Mouse (Mus musculus) CH12.LX (cell line): ENCODE measurements around the gene Wars. TPM values are rescaled to one million over a fixed set of nuclear protein-coding genes. Genes with fewer than 3 reads are reported as not detected.
A peak's percentile ranks its signal among the peaks of the same experiment; 100 is the strongest.
"Not testable (repeated sequence)": the region's sequence is repeated elsewhere in the genome, so short reads cannot be mapped to it uniquely, and the experiment has no call there.

Experiments used
- DNase-seq: peaks from one replicate; pipeline ENCODE4 v3.0.0-alpha.2; 2013; ENCODE audit errors: extremely low read depth
- H3K27ac ChIP-seq: 2 replicates; pipeline ENCODE4 v1.5.1; 2012; ENCODE audit warnings: low read depth, mild to moderate bottlenecking, control low read depth, moderate library complexity; ENCODE audit not compliant: insufficient read depth
- H3K27me3 ChIP-seq: replicated peaks from 2 replicates; pipeline ENCODE3; 2012; ENCODE audit warnings: inconsistent platforms
- H3K36me3 ChIP-seq, 2 experiments: replicated peaks in 1 of 2; 2 replicates each; pipeline versions ENCODE3 to v1.6.1; 2012; ENCODE audit warnings: inconsistent platforms in 1 of 2, low read length in 1 of 2, mild to moderate bottlenecking in 1 of 2, mixed read lengths in 1 of 2, moderate library complexity in 1 of 2; ENCODE audit not compliant: control insufficient read depth in 1 of 2, insufficient read depth in 1 of 2
- H3K4me1 ChIP-seq, 2 experiments: 2 replicates each; pipeline ENCODE4 v1.6.1; 2012; ENCODE audit warnings: inconsistent platforms in 1 of 2, moderate library complexity in 1 of 2; ENCODE audit not compliant: insufficient read depth in 2 of 2, control insufficient read depth in 1 of 2
- H3K4me2 ChIP-seq: 2 replicates; pipeline ENCODE4 v1.6.1; 2012; ENCODE audit warnings: low read depth, mild to moderate bottlenecking, control low read depth; ENCODE audit not compliant: poor library complexity, insufficient read depth, severe bottlenecking
- H3K4me3 ChIP-seq, 3 experiments: fragments of 150-350 bp in 1 of 3; sonication (generic) in 1 of 3; replicated peaks in 1 of 3; 2 replicates each; pipeline versions ENCODE3 to v1.5.1; 2011 to 2012; ENCODE audit warnings: low read depth in 2 of 3, low read length in 2 of 3, mild to moderate bottlenecking in 2 of 3, moderate library complexity in 2 of 3, control low read depth in 1 of 3, improper control_type of control experiment in 1 of 3, inconsistent platforms in 1 of 3, mixed read lengths in 1 of 3; ENCODE audit not compliant: poor library complexity in 1 of 3
- H3K79me2 ChIP-seq: replicated peaks from 2 replicates; pipeline ENCODE4 v1.6.1; 2012; ENCODE audit warnings: mild to moderate bottlenecking, moderate library complexity; ENCODE audit not compliant: control insufficient read depth, poor library complexity, insufficient read depth, severe bottlenecking; ENCODE audit errors: extremely low read depth
- H3K9ac ChIP-seq: 2 replicates; pipeline ENCODE4 v1.6.1; 2012; ENCODE audit warnings: low read depth, mild to moderate bottlenecking, control low read depth, moderate library complexity; ENCODE audit not compliant: insufficient read depth
- H3K9me3 ChIP-seq: replicated peaks from 2 replicates; pipeline ENCODE3; 2012; ENCODE audit warnings: low read length, inconsistent platforms, mixed read lengths
- CHD1 ChIP-seq: IDR thresholded peaks from 2 replicates; pipeline ENCODE4 v1.6.1; 2012; ENCODE audit warnings: low read depth, low read length, improper control_type of control experiment, inconsistent platforms
- CTCF ChIP-seq, 2 experiments: IDR thresholded peaks in 1 of 2; conservative IDR thresholded peaks in 1 of 2; 2 replicates each; pipeline ENCODE4 v1.5.1; 2011 to 2012; ENCODE audit warnings: low read depth in 2 of 2, low read length in 2 of 2, improper control_type of control experiment in 1 of 2, inconsistent platforms in 1 of 2, mild to moderate bottlenecking in 1 of 2, moderate library complexity in 1 of 2
- ETS1 ChIP-seq: conservative IDR thresholded peaks from 2 replicates; pipeline ENCODE4 v1.6.1; 2012; ENCODE audit warnings: low read depth, mild to moderate bottlenecking, inconsistent platforms, low read length, improper control_type of control experiment, moderate library complexity
- GABPA ChIP-seq: IDR thresholded peaks from 2 replicates; pipeline ENCODE4 v1.6.1; 2012; ENCODE audit warnings: low read depth, low read length, improper control_type of control experiment, inconsistent platforms; ENCODE audit not compliant: insufficient replicate concordance
- MAFK ChIP-seq: IDR thresholded peaks from 2 replicates; pipeline ENCODE4 v1.6.1; 2011; ENCODE audit warnings: low read length, improper control_type of control experiment; ENCODE audit not compliant: insufficient replicate concordance
- MAX ChIP-seq: IDR thresholded peaks from 2 replicates; pipeline ENCODE4 v1.6.1; 2011; ENCODE audit warnings: low read length, improper control_type of control experiment
- MAZ ChIP-seq: IDR thresholded peaks from 2 replicates; pipeline ENCODE4 v1.6.1; 2012; ENCODE audit warnings: low read depth, mild to moderate bottlenecking, inconsistent platforms, low read length, improper control_type of control experiment, moderate library complexity
- NELFE ChIP-seq: IDR thresholded peaks from 2 replicates; pipeline ENCODE4 v1.6.1; 2011; ENCODE audit warnings: low read depth, low read length, improper control_type of control experiment
- NRF1 ChIP-seq: IDR thresholded peaks from 2 replicates; pipeline ENCODE4 v1.6.1; 2014; ENCODE audit warnings: low read depth, mild to moderate bottlenecking, inconsistent platforms, low read length, improper control_type of control experiment, moderate library complexity
- POLR2A ChIP-seq: IDR thresholded peaks from 2 replicates; pipeline ENCODE4 v1.6.1; 2011; ENCODE audit warnings: low read depth, mild to moderate bottlenecking, improper control_type of control experiment, low read length
- RCOR1 ChIP-seq: conservative IDR thresholded peaks from 2 replicates; pipeline ENCODE4 v1.6.1; 2012; ENCODE audit warnings: low read depth, mild to moderate bottlenecking, inconsistent platforms, low read length, improper control_type of control experiment
- TBP ChIP-seq: conservative IDR thresholded peaks from 2 replicates; pipeline ENCODE4 v1.6.1; 2011; ENCODE audit warnings: low read depth, low read length, improper control_type of control experiment
- UBTF ChIP-seq: IDR thresholded peaks from 2 replicates; pipeline ENCODE4 v1.6.1; 2012; ENCODE audit warnings: low read depth, mild to moderate bottlenecking, inconsistent platforms, low read length, improper control_type of control experiment, moderate library complexity
- USF1 ChIP-seq: IDR thresholded peaks from 2 replicates; pipeline ENCODE4 v1.6.1; 2014; ENCODE audit warnings: low read depth, mild to moderate bottlenecking, inconsistent platforms, low read length, improper control_type of control experiment
- USF2 ChIP-seq: conservative IDR thresholded peaks from 2 replicates; pipeline ENCODE4 v1.6.1; 2011; ENCODE audit warnings: low read depth, low read length, improper control_type of control experiment
- ZC3H11A ChIP-seq: IDR thresholded peaks from 2 replicates; pipeline ENCODE4 v1.6.1; 2012; ENCODE audit warnings: low read depth, mild to moderate bottlenecking, inconsistent platforms, low read length, improper control_type of control experiment
- ZNF384 ChIP-seq: IDR thresholded peaks from 2 replicates; pipeline ENCODE4 v1.6.1; 2012; ENCODE audit warnings: low read depth, low read length, improper control_type of control experiment, inconsistent platforms
- dilution Hi-C: fragments of 300-500 bp; cut with MboI; formaldehyde crosslinking; loops from 2 replicates; pipeline ENCODE4 v1.14.3; 2020; ENCODE audit warnings: low sequenced_read_pairs; ENCODE audit not compliant: extremely low pct_unique_long_range_greater_than_20kb, extremely low pct_ligation_motif_present
- in situ Hi-C: fragments of 300-500 bp; cut with MboI; formaldehyde crosslinking; loops from 3 replicates; pipeline ENCODE4 v1.14.3; 2019; ENCODE audit warnings: low sequenced_read_pairs, low pct_ligation_motif_present, low pct_unique_long_range_greater_than_20kb, mixed read lengths
- polyA plus RNA-seq: library from polyadenylated mRNA; unstranded; fragments of >175 nt; gene quantifications from 2 replicates; pipeline ENCODE4 v1.2.1, GENCODE M21; 2012; ENCODE audit warnings: low read depth; ENCODE audit not compliant: insufficient read length
- total RNA-seq, 2 experiments: library from RNA; depleted of rRNA; stranded (reverse); fragments of 300-350 nt in 1 of 2; fragments of >200 nt in 1 of 2; gene quantifications; 2 replicates each; pipeline ENCODE4 v1.2.3; 2012 to 2014

The Wars gene
- total and polyA plus RNA-seq, 3 experiments, result 73.5 to 93.5 (median 88.0) TPM

GRCm38 (mm10) chr12:108848033-108848432, 45.9 kb downstream of the Wars start:
- H3K4me1 ChIP-seq, H3K27me3 ChIP-seq, H3K27ac ChIP-seq, H3K4me3 ChIP-seq, H3K9ac ChIP-seq, H3K79me2 ChIP-seq, H3K4me2 ChIP-seq, H3K9me3 ChIP-seq, dilution Hi-C loops, in situ Hi-C loops, DNase-seq: not testable (repeated sequence)
- TF ChIP-seq CTCF (conservative IDR thresholded peaks at IDR 0.05 in 1 of 2, IDR thresholded peaks at IDR 0.05 in 1 of 2; ENCODE audit: low read depth in 2 of 2, low read length in 2 of 2), result peak in 1 of 2 experiments; percentile 34; a peak in 2 of 4 replicates
- H3K36me3 ChIP-seq, result peaks cover 7 to 27% of the 10 kb centered on the region in 2 experiments

GRCm38 (mm10) chr12:108842663-108843062, 51.3 kb downstream of the Wars start:
- Histone ChIP-seq H3K4me3 (no peak overlapping the region), H3K27me3 (no peaks in the 10 kb centered on the region), H3K9me3 (no peaks in the 10 kb centered on the region), H3K36me3 (peaks cover 19 to 62% of the 10 kb centered on the region in 2 experiments), H3K4me2 (no peak overlapping the region), H3K9ac (no peak overlapping the region), H3K27ac (no peak overlapping the region), H3K4me1 (peaks cover 6 to 8% of the 10 kb centered on the region in 2 experiments; a peak in 3 of 4 replicates), H3K79me2 (no peaks in the 10 kb centered on the region; the same call in 1 of the 2 replicates)
- in situ Hi-C loops, result no loop called here
- no peak for TF ChIP-seq POLR2A
- TF ChIP-seq NRF1, result no peak
- TF ChIP-seq GABPA, result no peak
- TF ChIP-seq ZC3H11A, result no peak
- TF ChIP-seq ETS1, result no peak
- TF ChIP-seq TBP, result no peak
- TF ChIP-seq USF2, result no peak
- no peak for TF ChIP-seq NELFE
- no peak for TF ChIP-seq MAX
- TF ChIP-seq RCOR1, result no peak
- no peak for TF ChIP-seq USF1
- TF ChIP-seq UBTF, result no peak
- TF ChIP-seq ZNF384, result no peak
- TF ChIP-seq CHD1, result no peak
- TF ChIP-seq MAFK, result no peak
- no peak for TF ChIP-seq MAZ
- dilution Hi-C loops, result no loop called here
- no peak for DNase-seq
